Mouse (Mus musculus): ENCODE data around the gene Zfand3. TPM values are rescaled to one million over a fixed set of nuclear protein-coding genes. Genes with fewer than 3 reads are reported as not detected.

The Zfand3 gene
- total RNA-seq, 2 experiments from 2014 or later: 122 to 139 TPM

DNA sequence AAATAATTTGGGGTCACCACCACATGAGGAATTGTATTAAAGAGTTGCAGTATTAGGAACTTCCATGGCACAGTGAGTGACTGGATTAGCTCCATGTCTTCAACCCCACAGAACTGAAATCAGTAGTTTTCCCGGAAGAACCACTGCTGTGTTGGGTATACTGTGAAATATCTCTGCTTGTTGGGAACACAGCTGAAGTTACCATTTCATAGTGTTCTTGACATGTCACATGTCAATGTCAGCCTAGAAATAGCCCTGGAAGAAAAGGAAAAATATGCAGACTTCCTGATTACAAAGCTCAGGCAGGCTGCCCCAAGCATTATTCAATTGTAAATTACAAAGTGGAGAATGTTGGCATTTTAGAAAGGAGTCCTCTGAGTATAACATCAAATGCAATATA, 143.4 kb downstream of the Zfand3 start:
- DNase-seq (ENCODE audit: low spot score in 2 of 2): no peak

DNA sequence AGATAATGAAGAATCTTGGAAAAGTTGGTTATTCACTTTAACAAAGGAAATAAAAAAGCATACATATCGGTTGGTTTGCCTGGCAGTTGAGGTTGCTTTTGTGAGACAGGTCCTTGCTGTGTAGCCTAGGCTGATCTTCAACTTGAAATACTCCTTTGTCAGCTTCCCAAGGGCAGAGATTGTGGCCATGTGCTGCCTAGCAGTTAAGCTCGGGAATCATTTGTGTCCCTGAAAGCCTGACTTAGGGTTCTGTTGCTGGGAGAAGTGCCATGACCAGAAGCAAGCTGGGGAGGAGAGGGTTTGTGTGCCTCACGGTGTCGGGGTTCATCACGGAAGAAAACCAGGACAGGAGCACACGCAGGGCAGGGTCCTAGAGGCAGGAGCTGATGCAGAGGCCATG, 143.8 kb downstream of the Zfand3 start:
- DNase-seq (ENCODE audit: low spot score in 2 of 2): no peak

DNA sequence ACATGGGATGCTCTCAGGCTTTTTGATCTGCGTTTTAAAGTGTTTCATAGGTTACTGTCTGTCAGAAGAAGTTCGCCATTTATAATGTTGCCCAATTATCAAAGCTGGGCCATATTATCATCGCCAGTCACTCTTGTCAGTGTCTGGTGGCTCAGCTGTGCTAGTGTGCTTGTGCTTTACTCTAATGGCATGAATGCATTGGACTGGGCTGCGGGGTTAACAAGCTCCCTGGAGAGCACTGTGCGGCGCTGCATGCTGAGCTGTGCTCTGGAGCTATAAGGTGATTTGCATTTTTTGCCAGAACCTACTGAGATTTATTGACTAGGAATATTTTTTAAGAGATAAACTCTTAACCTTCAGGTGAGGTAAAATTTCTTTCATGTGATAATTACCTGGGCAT, 145.4 kb downstream of the Zfand3 start:
- no peak for DNase-seq (ENCODE audit: low spot score in 2 of 2)

DNA sequence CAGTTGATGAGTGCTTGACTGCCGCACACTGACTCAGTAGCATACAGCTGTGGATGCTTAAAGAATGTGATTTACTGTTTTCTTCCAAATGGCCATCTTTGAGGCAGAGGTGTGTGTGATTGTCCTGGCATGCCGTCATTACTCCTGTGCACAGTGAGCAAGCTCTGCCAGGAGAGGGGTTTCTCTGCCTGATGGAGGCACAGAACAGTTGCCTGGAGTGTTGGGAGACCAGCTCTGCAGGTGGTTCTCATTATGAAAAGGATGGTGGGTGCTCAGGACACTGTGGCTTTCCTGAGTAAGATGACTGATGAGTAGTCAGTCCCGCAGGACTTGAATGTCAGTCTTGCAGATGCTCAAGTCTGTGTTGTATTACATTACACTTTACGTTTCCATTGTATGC, 149.6 kb downstream of the Zfand3 start:
- DNase-seq (ENCODE audit: low spot score in 2 of 2): no peak

DNA sequence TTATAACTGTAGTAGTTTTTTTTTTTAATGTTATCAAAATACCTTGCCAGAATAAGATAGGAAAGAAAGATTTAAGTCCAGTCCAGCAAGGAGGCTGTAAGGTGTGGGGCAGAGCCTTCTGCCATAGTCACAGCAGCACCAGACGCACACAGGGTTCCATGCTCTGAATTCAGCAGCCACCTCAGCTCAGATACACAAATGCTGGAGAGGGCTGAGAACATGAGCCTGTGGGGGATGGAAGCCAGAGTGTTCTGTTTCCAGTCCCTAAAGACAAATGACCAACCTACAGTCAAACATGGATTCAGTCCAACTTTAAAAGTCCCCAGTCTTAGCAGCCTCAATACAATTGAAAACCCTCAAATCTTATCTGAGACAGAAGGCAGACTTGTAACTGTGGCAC, 150.3 kb downstream of the Zfand3 start:
- DNase-seq (ENCODE audit: low spot score in 2 of 2): no peak

DNA sequence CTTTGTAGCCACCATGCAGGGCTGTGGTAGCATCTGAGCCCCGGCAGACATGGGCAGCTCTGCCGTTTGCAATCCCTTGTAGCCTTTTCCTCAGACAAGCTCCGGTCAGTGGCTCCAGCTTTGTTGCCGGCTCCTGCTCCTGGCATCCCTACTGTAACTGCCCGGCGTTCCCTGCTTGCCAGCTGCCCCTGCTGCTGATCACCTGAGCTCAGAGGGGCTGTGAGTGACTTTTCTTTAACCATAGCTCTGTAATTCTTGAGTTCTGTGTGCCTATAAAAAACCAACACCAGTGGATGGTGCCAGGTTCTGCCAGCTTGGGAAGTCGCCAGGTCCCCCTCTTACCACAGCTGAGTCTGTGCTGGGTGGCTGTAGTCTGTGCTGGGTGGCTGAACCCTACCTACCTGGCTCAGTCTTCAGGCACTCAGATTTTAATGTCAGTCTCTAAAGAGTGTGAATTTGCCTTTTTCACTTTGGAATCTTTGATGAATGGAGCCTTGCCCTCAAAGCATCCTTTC, 150.9 kb downstream of the Zfand3 start:
- DNase-seq (ENCODE audit: low spot score in 2 of 2): no peak

DNA sequence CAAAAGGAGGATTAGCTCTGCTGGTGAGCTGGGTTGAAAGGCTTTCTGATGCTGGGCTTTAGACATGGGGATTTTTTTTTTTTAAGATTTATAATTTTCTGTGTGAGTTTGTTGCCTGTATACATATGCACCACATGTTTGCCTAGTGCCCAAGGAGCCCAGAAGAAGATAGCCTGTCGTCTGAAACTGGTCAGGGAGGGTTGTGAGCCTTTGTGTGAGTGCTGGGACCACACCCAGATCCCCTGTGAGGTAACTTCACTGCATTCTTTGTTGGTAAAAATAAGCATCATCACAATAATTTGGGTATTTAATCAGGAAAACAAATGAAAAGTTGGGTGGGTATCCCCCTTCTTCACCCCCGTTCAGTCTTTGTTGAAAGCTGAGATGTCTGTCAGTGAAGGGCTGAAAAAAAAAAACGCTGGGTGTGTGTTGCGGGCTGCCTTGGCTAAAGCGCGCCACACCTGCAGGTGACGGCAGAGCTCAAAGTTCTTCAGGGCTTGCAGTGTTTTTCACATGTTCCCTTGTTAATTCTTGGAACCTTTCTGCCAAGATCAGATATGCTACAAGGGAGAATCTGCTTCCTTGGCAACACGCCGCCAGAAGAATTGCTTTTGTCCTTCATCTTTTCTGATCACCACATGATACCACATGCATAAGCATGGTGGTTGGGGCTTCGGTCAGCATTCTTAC, 154.0 kb downstream of the Zfand3 start:
- DNase-seq (ENCODE audit: low spot score in 2 of 2): no peak

DNA sequence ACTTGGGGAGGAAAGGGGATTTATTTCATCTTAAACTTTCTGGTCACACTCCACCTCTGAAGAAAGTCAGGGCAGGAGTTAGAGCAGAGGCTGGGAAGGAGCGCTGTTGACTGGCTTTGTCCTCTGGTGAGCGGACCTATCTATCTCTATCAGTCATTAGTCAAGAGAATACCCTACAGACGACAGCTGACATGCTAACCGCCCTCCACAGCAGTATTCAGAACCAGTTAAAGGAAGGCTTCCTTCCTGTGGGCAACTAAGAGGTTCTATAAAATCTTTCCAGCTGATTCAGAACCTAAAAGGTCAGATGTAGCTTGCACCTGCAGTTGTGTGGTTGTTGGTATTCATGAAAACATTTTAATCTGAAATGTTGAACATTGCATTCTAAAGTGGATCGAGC, 154.8 kb downstream of the Zfand3 start:
- DNase-seq (ENCODE audit: low spot score in 2 of 2): no peak

DNA sequence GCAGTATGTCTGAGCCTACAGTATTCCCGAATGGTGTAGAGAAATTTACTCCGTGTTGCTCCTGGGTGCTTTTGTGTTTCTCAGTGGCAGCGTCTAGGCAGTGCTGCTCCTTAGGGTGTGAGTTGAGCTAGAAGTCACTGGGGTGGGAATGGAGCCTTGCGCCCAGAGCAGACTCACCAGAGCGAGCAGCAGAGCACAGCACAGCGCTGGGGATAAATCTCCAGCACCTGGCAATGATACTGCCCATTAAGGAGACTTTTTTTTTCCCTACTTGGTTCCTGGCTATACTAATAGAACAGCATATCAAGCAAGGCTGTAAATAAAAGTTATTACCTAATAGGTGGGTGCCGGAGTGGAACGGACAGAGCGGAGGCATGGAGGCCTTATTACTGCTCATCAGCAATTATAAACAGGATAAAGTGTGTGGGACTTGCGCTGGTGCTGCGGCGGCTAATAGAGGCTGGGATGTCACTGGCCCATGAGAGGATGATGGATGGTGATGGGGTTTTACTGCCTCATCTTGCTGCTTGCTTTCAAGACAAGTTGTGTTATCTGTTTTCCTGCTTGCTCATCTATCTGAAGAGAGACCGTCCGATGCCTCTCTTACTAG, 156.4 kb downstream of the Zfand3 start:
- DNase-seq (ENCODE audit: low spot score in 2 of 2): no peak

DNA sequence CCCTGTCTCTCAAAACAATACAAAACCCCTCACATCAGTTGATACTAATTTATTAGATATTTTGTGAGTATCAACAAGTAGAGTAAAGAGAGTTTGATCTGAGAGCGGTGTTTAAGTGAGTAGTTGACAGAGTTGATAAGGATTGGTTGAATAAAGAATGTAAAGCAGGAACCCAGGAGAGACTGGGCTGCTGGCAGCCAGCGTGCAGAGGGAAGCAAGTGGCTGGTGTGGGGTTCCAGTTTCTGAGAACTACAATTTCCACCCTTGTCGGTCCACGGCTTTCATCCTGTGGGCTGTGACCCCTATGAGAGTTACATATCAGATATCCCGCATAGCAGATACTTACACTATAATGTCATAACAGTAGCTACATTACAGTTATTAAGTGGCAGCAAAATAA, 158.4 kb downstream of the Zfand3 start:
- no peak for DNase-seq (ENCODE audit: low spot score in 2 of 2)

DNA sequence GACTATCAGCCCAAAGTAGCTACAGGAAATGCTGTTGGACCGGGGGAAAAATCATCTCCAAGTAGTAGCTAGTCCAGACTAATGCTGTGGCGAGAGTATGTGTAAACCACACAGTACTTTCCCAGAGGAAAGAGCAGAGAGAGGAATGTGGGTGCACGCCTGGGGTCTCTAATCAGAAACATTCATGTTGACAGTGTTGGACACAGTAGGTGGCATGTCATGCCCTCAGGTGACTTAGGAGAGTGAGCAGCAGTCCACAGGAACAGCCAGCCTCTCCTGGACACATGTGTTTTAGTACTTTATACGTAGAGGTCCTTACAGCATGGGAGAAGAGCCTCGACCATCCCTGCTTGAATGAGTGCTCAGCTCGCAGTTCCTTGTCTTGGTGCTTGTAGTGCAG, 159.3 kb downstream of the Zfand3 start:
- no peak for DNase-seq (ENCODE audit: low spot score in 2 of 2)

DNA sequence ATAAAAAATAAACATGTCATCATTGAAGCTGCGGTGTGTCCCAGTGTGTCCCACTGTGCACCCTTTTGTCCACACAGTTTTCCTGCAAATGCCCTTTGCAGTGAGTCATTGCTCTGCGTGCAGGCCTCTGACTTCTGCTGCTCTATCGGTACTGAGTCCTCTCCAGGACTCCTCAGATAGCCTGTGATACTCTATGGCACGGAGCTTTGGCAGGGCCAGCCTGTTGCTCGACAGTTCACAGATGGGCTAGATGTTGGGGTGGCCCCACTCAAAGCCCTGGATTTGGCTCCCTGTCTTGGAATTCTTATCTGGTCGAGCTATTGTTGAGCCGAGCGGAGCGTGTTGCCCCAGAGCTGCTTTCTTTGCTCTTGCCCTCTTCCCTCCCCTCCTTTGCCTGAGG, 160.3 kb downstream of the Zfand3 start:
- no peak for DNase-seq (ENCODE audit: low spot score in 2 of 2)

DNA sequence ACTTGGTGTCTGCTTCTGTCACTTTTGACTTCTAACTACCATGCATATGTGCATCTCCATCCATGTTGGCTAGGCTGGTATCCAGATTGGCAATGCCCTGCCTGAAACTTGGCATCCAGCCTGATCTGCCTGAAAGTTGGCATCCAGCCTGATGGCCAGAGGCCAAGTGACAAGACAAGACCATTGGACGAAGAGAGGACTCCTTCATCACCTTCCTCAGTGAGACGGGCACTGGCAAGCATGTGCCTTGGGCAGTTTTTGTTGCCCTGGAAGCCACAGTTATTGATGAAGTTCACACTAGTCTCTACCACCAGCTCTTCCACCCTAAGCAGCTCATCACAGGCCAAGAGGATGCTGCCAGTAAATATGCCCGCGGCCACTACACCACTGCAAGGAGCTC, 172.9 kb downstream of the Zfand3 start:
- DNase-seq (ENCODE audit: low spot score in 2 of 2): no peak

DNA sequence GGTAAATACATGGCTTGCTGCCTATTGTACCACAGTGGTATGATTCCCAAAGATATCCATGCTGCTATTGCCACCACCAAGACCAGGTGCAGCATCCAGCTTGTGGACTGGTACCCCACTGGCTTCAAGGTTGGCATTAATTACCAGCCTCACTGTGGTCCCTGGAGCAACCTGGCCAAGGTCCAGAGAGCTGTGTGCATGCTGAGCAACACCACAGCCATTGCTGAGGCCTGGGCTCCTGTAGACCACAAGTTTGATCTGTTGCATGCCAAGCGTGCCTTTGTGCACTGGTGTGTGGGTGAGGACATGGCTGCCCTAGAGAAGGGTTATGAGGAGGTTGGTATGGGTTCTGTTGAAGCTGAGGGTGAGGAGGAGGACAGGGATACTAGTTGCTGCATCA, 173.9 kb downstream of the Zfand3 start:
- DNase-seq (ENCODE audit: low spot score in 2 of 2): no peak

DNA sequence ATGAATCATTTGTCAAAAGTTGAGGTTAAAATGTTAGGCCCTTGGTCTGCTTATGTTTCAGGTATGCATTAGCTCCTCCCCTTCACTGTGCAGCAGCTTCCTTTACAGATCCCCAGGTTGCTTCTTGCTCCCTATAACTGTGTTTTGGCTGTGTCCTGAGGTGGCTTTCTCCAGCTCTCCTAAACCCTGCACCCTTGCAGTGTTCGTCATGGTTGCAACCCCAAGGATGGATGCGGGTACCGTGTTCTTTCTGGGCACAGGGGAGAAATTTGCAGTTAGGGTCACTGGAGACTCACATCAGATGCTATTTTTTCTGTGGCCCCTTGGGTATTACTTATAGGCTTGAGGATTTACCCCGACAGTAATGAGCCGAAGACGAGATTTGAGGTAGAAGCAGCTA, 175.7 kb downstream of the Zfand3 start:
- DNase-seq (ENCODE audit: low spot score in 2 of 2): no peak

DNA sequence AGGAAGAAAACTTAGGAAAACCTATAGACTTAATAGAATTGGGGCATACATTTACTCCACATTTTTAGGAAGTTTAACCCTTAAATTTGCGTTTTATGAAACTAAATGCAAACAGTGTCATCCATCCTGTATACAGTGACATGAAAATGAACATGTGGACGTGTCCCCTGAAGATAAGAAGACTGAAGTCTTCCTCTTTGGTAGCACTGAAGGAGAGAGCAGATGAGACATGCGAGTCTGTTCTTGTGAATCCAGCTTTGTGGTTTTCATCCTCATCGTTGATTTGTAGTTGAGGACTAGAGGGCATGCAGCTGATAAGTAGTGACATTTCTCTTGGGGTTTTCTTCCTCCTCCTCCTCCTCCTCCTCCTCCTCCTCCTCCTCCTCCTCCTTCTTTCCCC, 177.0 kb downstream of the Zfand3 start:
- DNase-seq (ENCODE audit: low spot score in 2 of 2): no peak

DNA sequence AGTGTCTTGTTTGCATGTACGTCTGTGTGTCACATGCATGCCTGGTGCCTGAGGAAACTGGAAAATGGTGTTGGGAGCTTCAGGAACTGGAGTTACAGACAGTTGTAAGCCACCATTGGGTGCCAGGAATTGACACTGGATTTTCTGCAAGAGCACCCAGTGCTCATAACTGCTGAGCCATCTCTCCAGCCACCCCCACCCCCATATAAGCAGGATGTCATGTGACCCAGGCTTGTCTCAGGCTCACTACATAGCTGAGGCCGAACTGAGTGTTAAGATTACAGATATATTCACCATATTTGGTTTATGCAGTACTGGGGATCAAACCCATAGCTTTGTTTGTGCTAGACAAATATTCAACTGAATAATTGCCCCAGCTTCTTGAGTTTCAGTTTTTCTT, 177.5 kb downstream of the Zfand3 start:
- no peak for DNase-seq (ENCODE audit: low spot score in 2 of 2)

DNA sequence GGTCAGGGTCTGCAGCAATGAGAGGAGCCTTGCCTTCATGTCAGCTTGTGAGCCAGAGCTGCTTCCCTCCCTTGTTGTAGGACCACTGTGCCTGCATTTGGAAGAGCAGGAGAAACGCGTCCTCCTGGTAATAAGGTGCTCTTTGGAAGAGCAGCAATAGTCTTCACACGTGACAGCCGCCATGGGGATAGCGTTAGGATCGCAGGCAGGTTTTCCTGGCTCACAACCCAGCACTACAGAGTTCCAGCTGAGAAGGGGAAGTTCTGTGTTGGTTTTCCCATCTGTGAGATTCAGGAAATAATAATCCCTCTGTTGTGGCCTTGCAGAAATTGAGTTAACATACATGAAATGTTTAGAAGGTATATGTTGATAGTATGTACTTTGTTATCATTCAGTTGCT, 179.0 kb downstream of the Zfand3 start:
- no peak for DNase-seq (ENCODE audit: low spot score in 2 of 2)

DNA sequence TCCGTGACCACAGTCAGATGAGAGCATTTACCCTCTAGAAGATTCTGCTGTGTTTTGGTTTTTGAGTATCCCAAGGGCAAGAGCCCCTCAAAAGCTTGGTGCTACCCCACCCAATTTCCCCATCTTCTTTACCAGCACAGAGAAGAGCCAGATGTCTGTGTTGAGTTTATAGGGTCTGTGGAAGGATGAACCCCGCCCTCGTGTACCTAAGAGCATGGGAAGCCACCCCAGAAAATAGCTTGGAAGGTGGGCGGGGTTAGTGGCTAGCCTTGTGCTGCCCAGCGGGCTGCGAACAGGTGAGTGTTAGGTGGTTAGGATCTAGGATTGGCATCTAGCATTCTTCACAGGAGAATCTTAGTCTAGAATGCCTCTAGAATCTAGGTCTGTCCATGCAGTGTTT, 182.6 kb downstream of the Zfand3 start:
- no peak for DNase-seq (ENCODE audit: low spot score in 2 of 2)

DNA sequence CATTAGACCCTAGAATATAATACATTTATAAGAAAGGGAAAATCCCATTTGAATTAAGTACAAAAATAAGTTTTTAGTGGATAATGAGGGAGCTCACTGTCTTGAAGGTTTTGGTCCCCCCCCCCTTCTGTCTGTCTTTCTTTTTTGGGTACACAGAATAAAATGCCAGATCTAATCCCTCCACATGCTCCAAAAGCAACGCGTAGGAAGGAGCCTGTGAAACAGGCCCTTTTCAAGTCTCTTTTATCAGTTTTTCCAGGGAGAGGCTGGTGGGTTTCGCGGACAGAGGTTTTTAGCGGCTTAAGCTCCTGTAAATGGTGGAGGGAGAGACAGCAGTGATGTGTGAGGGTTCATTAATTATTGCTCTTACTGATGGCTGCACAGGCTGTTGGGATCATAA, 183.0 kb downstream of the Zfand3 start:
- no peak for DNase-seq (ENCODE audit: low spot score in 2 of 2)

DNA sequence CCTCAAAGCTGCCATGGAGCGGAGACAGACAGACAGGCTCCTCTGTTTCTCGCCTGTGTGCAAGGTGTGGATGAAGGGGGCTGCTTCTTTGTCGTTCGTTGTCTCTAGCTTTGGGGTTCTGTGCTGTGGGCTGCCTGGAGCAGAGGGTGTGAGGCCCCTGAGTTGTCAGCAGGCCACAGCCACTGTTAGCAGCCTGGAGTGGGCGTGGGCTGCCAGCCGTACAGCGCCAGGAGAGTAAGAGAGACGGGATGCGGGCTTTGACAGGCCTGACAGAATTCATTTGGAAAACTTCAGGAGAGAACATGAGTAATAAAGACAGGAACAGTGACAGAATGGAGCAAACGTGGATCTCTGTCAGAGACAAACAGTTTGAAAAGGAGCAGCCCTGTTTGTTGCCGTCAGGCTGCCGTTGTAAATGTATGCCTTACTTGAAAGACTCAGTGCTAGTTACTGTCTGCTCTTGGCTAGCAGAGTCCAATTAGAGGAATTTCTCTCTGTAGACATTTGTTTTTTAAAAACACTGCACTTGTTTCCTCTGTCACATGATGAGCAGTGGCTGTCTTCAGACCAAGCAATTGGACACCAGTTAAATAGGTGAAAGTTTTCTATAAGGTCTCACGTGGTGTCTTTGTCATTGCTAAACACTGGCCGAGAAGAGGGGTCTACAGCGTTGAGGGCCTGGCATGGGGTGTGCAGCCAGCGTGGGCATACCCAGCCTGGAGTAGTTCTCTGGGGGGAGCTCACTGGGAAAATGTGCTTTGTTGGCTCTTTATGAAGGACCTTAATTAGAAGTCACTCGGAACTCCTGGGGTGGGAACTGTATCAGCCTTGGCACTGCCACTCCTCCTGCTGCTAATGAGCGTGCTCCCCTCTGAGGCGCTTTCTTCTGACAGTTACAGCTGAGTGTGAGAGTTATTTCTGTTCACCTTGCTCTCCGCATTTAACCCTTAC, 183.8 kb downstream of the Zfand3 start:
- DNase-seq (ENCODE audit: low spot score in 2 of 2): peak in 1 of 2 experiments; percentile 15

DNA sequence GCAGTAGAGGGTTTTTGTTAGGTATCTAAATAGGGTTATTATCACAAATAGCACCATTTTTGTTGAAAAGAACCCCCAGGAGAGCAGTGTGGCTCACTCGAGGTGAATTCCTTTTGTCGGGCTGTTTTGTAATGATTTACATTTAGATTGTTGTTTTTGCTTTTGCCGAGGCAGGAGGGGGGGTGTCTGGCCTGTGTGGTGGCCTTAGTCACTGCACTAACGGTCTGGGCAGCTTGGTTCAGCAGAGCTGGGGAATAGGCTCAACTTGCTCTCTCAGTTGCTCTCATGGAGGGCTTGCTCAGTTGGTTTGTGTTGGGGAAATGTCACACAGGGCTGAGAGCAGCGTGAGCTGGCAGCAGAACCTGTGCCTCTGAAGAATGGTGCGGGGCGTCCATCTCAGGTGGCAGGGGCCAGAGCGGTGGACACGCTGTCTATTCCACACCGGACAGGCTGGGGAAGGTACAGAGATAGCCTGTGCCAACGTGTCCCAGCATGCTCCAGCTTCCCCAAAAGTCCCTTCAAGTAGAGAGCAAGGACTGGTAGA, 186.6 kb downstream of the Zfand3 start:
- no peak for DNase-seq (ENCODE audit: low spot score in 2 of 2)

Data from gastrocnemius, postnatal 4 days (tissue).